Mouse (Mus musculus) MEL (cell line): ENCODE measurements around the gene Fndc3b. TPM values are rescaled to one million over a fixed set of nuclear protein-coding genes. Genes with fewer than 3 reads are reported as not detected.
A peak's percentile ranks its signal among the peaks of the same experiment; 100 is the strongest.
"Not testable (repeated sequence)": the region's sequence is repeated elsewhere in the genome, so short reads cannot be mapped to it uniquely, and the experiment has no call there.

Experiments
- DNase-seq: peaks from one replicate; pipeline ENCODE4 v3.0.0; 2011; ENCODE audit warnings: low read depth, low spot score
- H3K27ac ChIP-seq: 2 replicates; pipeline ENCODE4 v1.5.1; 2012; ENCODE audit warnings: low read depth, mild to moderate bottlenecking, control low read depth, low read length, moderate library complexity; ENCODE audit not compliant: control insufficient read depth
- H3K27me3 ChIP-seq, 2 experiments: fragments of 150-350 bp in 1 of 2; sonication (generic) in 1 of 2; 2 replicates each; pipeline ENCODE4 v1.6.1; 2012; ENCODE audit warnings: low read length in 2 of 2, mild to moderate bottlenecking in 2 of 2, improper control_type of control experiment in 1 of 2, moderate library complexity in 1 of 2; ENCODE audit not compliant: insufficient read depth in 2 of 2, control insufficient read depth in 1 of 2
- H3K36me3 ChIP-seq, 2 experiments: 2 replicates each; pipeline ENCODE4 v1.6.1; 2012 to 2014; ENCODE audit warnings: low read length in 2 of 2, improper control_type of control experiment in 1 of 2, inconsistent platforms in 1 of 2, mild to moderate bottlenecking in 1 of 2; ENCODE audit not compliant: insufficient read depth in 2 of 2, control insufficient read depth in 1 of 2
- H3K4me1 ChIP-seq, 2 experiments: fragments of 150-350 bp in 1 of 2; sonication (generic) in 1 of 2; 2 replicates each; pipeline ENCODE4 v1.6.1; 2012; ENCODE audit warnings: low read length in 2 of 2, improper control_type of control experiment in 1 of 2, mild to moderate bottlenecking in 1 of 2; ENCODE audit not compliant: insufficient read depth in 2 of 2, control insufficient read depth in 1 of 2
- H3K4me3 ChIP-seq, 2 experiments: fragments of 150-350 bp in 1 of 2; sonication (generic) in 1 of 2; 2 replicates each; pipeline ENCODE4 v1.5.1; 2012; ENCODE audit warnings: low read depth in 2 of 2, low read length in 2 of 2, mild to moderate bottlenecking in 2 of 2, moderate library complexity in 2 of 2, control low read depth in 1 of 2, improper control_type of control experiment in 1 of 2; ENCODE audit not compliant: control insufficient read depth in 1 of 2, insufficient read depth in 1 of 2
- H3K79me2 ChIP-seq: 2 replicates; pipeline ENCODE4 v1.6.1; 2012; ENCODE audit warnings: mild to moderate bottlenecking, low read length, moderate library complexity; ENCODE audit not compliant: control insufficient read depth, poor library complexity, insufficient read depth
- H3K9ac ChIP-seq: 2 replicates; pipeline ENCODE4 v1.6.1; 2012; ENCODE audit warnings: low read depth, mild to moderate bottlenecking, control low read depth, low read length, moderate library complexity; ENCODE audit not compliant: control insufficient read depth, poor library complexity, severe bottlenecking
- H3K9me3 ChIP-seq: fragments of 150-350 bp; sonication (generic); replicated peaks from 2 replicates; pipeline ENCODE4 v1.6.1; 2012; ENCODE audit warnings: mild to moderate bottlenecking, low read length, improper control_type of control experiment, moderate library complexity; ENCODE audit not compliant: insufficient read depth
- BHLHE40 ChIP-seq: IDR thresholded peaks from 2 replicates; pipeline ENCODE4 v1.6.1; 2012; ENCODE audit warnings: low read depth, mild to moderate bottlenecking, inconsistent platforms, low read length, improper control_type of control experiment, borderline replicate concordance
- CHD2 ChIP-seq: IDR thresholded peaks from 2 replicates; pipeline ENCODE4 v1.6.1; 2011; ENCODE audit warnings: low read length, improper control_type of control experiment
- CTCF ChIP-seq, 3 experiments: IDR thresholded peaks in 2 of 3; conservative IDR thresholded peaks in 1 of 3; 2 replicates each; pipeline ENCODE4 v1.5.1; 2011 to 2012; ENCODE audit warnings: low read length in 3 of 3, low read depth in 2 of 3, mild to moderate bottlenecking in 2 of 3, improper control_type of control experiment in 1 of 3, inconsistent platforms in 1 of 3, mixed read lengths in 1 of 3, moderate library complexity in 1 of 3; ENCODE audit not compliant: control insufficient read depth in 1 of 3, insufficient read depth in 1 of 3, poor library complexity in 1 of 3, severe bottlenecking in 1 of 3
- E2F4 ChIP-seq: IDR thresholded peaks from 2 replicates; pipeline ENCODE4 v1.6.1; 2011; ENCODE audit warnings: low read depth, low read length, improper control_type of control experiment, borderline replicate concordance
- ELF1 ChIP-seq: IDR thresholded peaks from 2 replicates; pipeline ENCODE4 v1.6.1; 2014; ENCODE audit warnings: low read depth, mild to moderate bottlenecking, inconsistent platforms, low read length, improper control_type of control experiment, moderate library complexity
- ETS1 ChIP-seq: IDR thresholded peaks from 2 replicates; pipeline ENCODE4 v1.6.1; 2012; ENCODE audit warnings: low read depth, mild to moderate bottlenecking, inconsistent platforms, low read length, improper control_type of control experiment, moderate library complexity
- GATA1 ChIP-seq: IDR thresholded peaks from 2 replicates; pipeline ENCODE4 v1.6.1; 2011; ENCODE audit warnings: low read depth, low read length, improper control_type of control experiment
- HCFC1 ChIP-seq: IDR thresholded peaks from 2 replicates; pipeline ENCODE4 v1.6.1; 2012; ENCODE audit warnings: low read depth, mild to moderate bottlenecking, inconsistent platforms, low read length, improper control_type of control experiment, moderate library complexity
- KAT2A ChIP-seq: conservative IDR thresholded peaks from 2 replicates; pipeline ENCODE4 v1.6.1; 2012; ENCODE audit warnings: low read depth, low read length, improper control_type of control experiment, inconsistent platforms
- MEF2A ChIP-seq: IDR thresholded peaks from 2 replicates; pipeline ENCODE4 v1.6.1; 2014; ENCODE audit warnings: low read depth, mild to moderate bottlenecking, inconsistent platforms, low read length, improper control_type of control experiment; ENCODE audit not compliant: poor library complexity, insufficient replicate concordance, severe bottlenecking; ENCODE audit errors: extremely low read depth
- MXI1 ChIP-seq: IDR thresholded peaks from 2 replicates; pipeline ENCODE4 v1.6.1; 2011; ENCODE audit warnings: mild to moderate bottlenecking, low read depth, low read length, improper control_type of control experiment
- MYB ChIP-seq: IDR thresholded peaks from 2 replicates; pipeline ENCODE4 v1.6.1; 2011; ENCODE audit warnings: mild to moderate bottlenecking, low read depth, low read length, improper control_type of control experiment
- NELFE ChIP-seq: IDR thresholded peaks from 2 replicates; pipeline ENCODE4 v1.6.1; 2011; ENCODE audit warnings: low read depth, low read length, improper control_type of control experiment
- POLR2A ChIP-seq, 2 experiments: IDR thresholded peaks; 2 replicates each; pipeline ENCODE4 v1.6.1; 2011 to 2012; ENCODE audit warnings: low read length in 2 of 2, mild to moderate bottlenecking in 2 of 2, control low read depth in 1 of 2, improper control_type of control experiment in 1 of 2, low read depth in 1 of 2, moderate library complexity in 1 of 2; ENCODE audit not compliant: control insufficient read depth in 1 of 2, insufficient read depth in 1 of 2, poor library complexity in 1 of 2
- POLR2AphosphoS2 ChIP-seq: IDR thresholded peaks from 2 replicates; pipeline ENCODE4 v1.6.1; 2011; ENCODE audit warnings: low read length, improper control_type of control experiment
- POLR2AphosphoS5 ChIP-seq: IDR thresholded peaks from 2 replicates; pipeline ENCODE4 v1.6.1; 2012; ENCODE audit warnings: low read depth, borderline replicate concordance, mild to moderate bottlenecking, inconsistent platforms, low read length, moderate library complexity, mixed read lengths
- RAD21 ChIP-seq: IDR thresholded peaks from 2 replicates; pipeline ENCODE4 v1.6.1; 2011; ENCODE audit warnings: mild to moderate bottlenecking, low read depth, low read length, improper control_type of control experiment
- RCOR1 ChIP-seq: IDR thresholded peaks from 2 replicates; pipeline ENCODE4 v1.6.1; 2012; ENCODE audit warnings: low read depth, mild to moderate bottlenecking, inconsistent platforms, low read length, improper control_type of control experiment
- TAL1 ChIP-seq: IDR thresholded peaks from 2 replicates; pipeline ENCODE4 v1.6.1; 2012; ENCODE audit warnings: mild to moderate bottlenecking, inconsistent platforms, low read length, moderate library complexity, mixed read lengths
- USF1 ChIP-seq: IDR thresholded peaks from 2 replicates; pipeline ENCODE4 v1.6.1; 2014; ENCODE audit warnings: low read depth, mild to moderate bottlenecking, inconsistent platforms, low read length, improper control_type of control experiment, moderate library complexity
- USF2 ChIP-seq, 2 experiments: IDR thresholded peaks; 2 replicates each; pipeline ENCODE4 v1.6.1; 2011 to 2012; ENCODE audit warnings: improper control_type of control experiment in 2 of 2, low read length in 2 of 2, borderline replicate concordance in 1 of 2, inconsistent platforms in 1 of 2, low read depth in 1 of 2, mild to moderate bottlenecking in 1 of 2; ENCODE audit not compliant: insufficient read depth in 1 of 2
- ZC3H11A ChIP-seq: IDR thresholded peaks from 2 replicates; pipeline ENCODE4 v1.6.1; 2012; ENCODE audit warnings: low read depth, mild to moderate bottlenecking, inconsistent platforms, low read length, improper control_type of control experiment
- ZKSCAN1 ChIP-seq: IDR thresholded peaks from 2 replicates; pipeline ENCODE4 v1.6.1; 2012; ENCODE audit warnings: low read depth, mild to moderate bottlenecking, inconsistent platforms, low read length, improper control_type of control experiment, moderate library complexity
- ZNF384 ChIP-seq: IDR thresholded peaks from 2 replicates; pipeline ENCODE4 v1.6.1; 2012; ENCODE audit warnings: low read depth, mild to moderate bottlenecking, inconsistent platforms, low read length, improper control_type of control experiment
- polyA plus RNA-seq, 2 experiments: library from polyadenylated mRNA; stranded (reverse) in 1 of 2; unstranded in 1 of 2; fragments of >175 nt in 1 of 2; fragments of >200 nt in 1 of 2; gene quantifications; 2 replicates each; pipeline versions ENCODE4 v1.2.1 to v1.2.4; 2012; ENCODE audit warnings: low replicate concordance in 2 of 2, low read depth in 1 of 2; ENCODE audit not compliant: insufficient read length in 2 of 2, insufficient read depth in 1 of 2, missing spikeins in 1 of 2
- total RNA-seq: library from RNA; depleted of rRNA; stranded (reverse); fragments of 300-350 nt; gene quantifications from 2 replicates; pipeline ENCODE4 v1.2.3, GENCODE M21; 2012

The Fndc3b gene
- total and polyA plus RNA-seq, 3 experiments = not detected

DNA sequence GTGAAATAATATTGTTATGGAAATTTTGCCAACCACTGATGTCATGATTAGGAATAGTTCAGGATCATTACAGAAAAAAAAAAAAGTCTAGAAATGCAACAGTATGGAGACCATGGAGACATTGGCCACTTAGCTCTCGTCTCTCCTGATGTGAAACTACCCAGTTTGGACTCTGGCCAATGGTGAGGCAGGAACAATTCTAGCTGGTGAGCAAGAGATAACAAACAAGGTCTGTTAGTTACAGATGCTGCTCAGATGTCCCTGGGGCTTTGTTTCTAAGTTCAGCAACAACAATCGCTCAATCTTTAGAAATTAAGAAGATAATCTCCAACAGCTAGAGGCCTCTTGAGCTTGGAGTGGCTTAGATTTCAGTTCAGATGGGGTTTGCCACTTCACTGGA, 302.5 kb downstream of the Fndc3b start:
- Histone ChIP-seq H3K4me3 (no peak overlapping the region), H3K9ac (no peak overlapping the region), H3K9me3 (no peaks in the 10 kb centered on the region), H3K36me3 (no peaks in the 10 kb centered on the region), H3K27ac (no peak overlapping the region), H3K27me3 (no peaks in the 10 kb centered on the region), H3K79me2 (no peaks in the 10 kb centered on the region), H3K4me1 (no peaks in the 10 kb centered on the region)
- DNase-seq = peak; percentile 4
- TF ChIP-seq HCFC1 = no peak
- TF ChIP-seq GATA1 = no peak
- no peak for TF ChIP-seq MYB
- TF ChIP-seq CHD2 = no peak
- no peak for TF ChIP-seq POLR2AphosphoS5
- TF ChIP-seq ELF1 = no peak
- TF ChIP-seq CTCF (IDR thresholded peaks at IDR 0.05 in 2 of 3, conservative IDR thresholded peaks at IDR 0.05 in 1 of 3; ENCODE audit: control insufficient read depth in 1 of 3, insufficient read depth in 1 of 3, low read depth in 2 of 3, low read length in 3 of 3, poor library complexity in 1 of 3, severe bottlenecking in 1 of 3) = no peak
- TF ChIP-seq ZKSCAN1 = no peak
- no peak for TF ChIP-seq USF1
- no peak for TF ChIP-seq RAD21

- Histone ChIP-seq H3K9me3 (no peaks in the 10 kb centered on the region), H3K36me3 (no peaks in the 10 kb centered on the region), H3K27ac (no peak overlapping the region), H3K4me3 (no peak overlapping the region), H3K79me2 (no peaks in the 10 kb centered on the region), H3K4me1 (no peaks in the 10 kb centered on the region), H3K9ac (no peak overlapping the region), H3K27me3 (no peaks in the 10 kb centered on the region)
- DNase-seq = no peak
- TF ChIP-seq BHLHE40 = no peak
- TF ChIP-seq POLR2AphosphoS2 = no peak
- TF ChIP-seq POLR2AphosphoS5 = no peak
- TF ChIP-seq NELFE = no peak
- no peak for TF ChIP-seq KAT2A
- no peak for TF ChIP-seq USF1
- no peak for TF ChIP-seq ZNF384
- TF ChIP-seq POLR2A (IDR thresholded peaks at IDR 0.05; ENCODE audit: control insufficient read depth in 1 of 2, insufficient read depth in 1 of 2, low read depth in 1 of 2, low read length in 2 of 2, poor library complexity in 1 of 2) = no peak
- TF ChIP-seq MXI1 = no peak
- no peak for TF ChIP-seq MEF2A
- no peak for TF ChIP-seq RAD21
- no peak for TF ChIP-seq E2F4
- TF ChIP-seq USF2 (IDR thresholded peaks at IDR 0.05; ENCODE audit: borderline replicate concordance in 1 of 2, insufficient read depth in 1 of 2, low read depth in 1 of 2, low read length in 2 of 2) = no peak
- no peak for TF ChIP-seq ZC3H11A
- TF ChIP-seq ETS1 = no peak
- TF ChIP-seq RCOR1 = no peak
- TF ChIP-seq TAL1 = no peak
These were observed 304.7 kb downstream of the Fndc3b start for GRCm38 (mm10) chr3:27406440-27406839.

DNA sequence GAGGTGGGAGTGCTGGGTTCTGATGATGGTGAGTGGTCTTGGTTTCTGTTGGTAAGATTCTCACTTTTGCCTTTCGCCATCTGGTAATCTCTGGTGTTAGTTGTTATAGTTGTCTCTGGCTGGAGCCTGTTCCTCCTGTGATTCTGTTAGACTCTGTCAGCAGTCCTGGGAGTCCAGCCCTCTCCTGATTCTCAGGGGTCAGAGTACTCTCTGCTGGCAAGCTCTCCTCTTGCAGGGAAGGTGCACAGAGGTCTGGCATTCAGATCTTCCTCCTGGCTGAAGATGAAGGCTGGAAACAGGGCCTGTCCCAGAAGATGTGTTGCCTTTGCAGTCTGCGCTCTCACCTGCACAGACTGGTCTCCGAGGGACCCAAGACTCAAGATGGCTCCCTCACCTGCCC, 310.1 kb downstream of the Fndc3b start:
- H3K9ac ChIP-seq, H3K27ac ChIP-seq, DNase-seq, H3K27me3 ChIP-seq, H3K4me1 ChIP-seq, H3K4me3 ChIP-seq, H3K36me3 ChIP-seq, H3K9me3 ChIP-seq, H3K79me2 ChIP-seq: not testable (repeated sequence)
